Mouse (Mus musculus) heart, postnatal 0 days (tissue): Measurements from ENCODE around the gene Dock4.

Experiments
- CTCF ChIP-seq: IDR thresholded peaks from 2 replicates; pipeline ENCODE4 v1.5.1; 2016; ENCODE audit warnings: antibody characterized with exemption, control low read depth, low read depth
- EP300 ChIP-seq: IDR thresholded peaks from 2 replicates; pipeline ENCODE4 v1.6.1; 2016; ENCODE audit warnings: antibody characterized with exemption, low read depth

GRCm38 (mm10) chr12:40823631-40824030 is 377.9 kb downstream of the Dock4 start:
- TF ChIP-seq CTCF (no peak), EP300 (no peak)
